Mouse (Mus musculus): ENCODE results near the gene Nacad.

Gene Nacad

DNA sequence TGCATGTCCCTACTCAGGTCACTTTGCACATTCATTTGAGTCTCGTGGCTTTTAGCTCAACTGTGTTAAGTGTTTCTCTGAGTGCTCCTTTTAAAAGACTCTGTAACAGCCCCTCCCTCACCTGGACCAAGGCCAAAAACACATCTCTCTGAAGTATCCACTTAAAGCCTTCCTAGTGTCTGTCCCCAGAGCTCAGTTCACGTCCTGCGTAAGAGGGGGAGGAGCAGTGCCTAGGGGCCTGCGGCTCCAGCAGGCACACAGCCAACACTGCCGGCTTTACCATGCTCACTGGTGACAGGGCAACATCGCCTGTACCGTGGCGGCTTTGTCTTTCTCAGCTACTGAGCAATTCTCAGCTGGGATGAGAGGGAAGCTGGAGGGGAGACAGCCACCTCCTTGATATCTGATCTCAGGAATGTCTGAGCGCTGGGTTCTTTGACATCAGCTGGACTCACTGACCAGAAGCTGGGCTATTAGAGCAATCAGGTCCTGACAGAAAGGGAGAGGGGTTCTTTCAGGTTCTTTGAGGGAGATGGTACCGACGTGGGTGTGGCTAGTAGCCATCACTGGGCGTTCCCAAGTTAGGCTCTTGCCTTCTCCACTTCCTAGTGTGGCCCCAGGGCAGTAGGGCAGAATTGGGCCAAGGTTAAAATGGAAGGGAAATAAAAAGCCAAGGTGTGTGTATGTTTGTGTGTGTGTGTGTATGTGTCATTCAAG, 1.8 kb downstream of the Nacad start:
- peak; percentile 25 for DNase-seq (ENCODE audit: low read depth, low spot score)

DNA sequence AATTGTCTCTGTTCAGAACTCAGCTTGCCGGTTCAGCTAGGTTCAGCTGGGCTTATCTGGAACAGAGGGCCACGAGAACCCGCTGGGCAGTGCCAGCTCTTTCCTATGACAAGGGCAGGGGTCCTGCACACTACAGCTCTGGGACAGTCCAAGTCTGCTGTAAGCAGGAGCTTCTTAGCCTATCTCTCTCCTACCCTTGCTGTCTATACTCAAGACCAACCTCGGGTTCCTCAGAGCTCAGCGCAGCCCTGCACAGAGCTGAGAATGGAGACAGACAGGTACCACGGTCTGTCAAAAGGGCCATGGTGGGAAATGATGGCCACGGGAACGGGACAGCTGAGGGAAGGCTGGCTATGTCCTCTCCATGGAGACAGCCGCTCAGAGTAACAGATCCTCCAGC, 2.6 kb downstream of the Nacad start:
- DNase-seq (ENCODE audit: low read depth, low spot score): no peak

DNA sequence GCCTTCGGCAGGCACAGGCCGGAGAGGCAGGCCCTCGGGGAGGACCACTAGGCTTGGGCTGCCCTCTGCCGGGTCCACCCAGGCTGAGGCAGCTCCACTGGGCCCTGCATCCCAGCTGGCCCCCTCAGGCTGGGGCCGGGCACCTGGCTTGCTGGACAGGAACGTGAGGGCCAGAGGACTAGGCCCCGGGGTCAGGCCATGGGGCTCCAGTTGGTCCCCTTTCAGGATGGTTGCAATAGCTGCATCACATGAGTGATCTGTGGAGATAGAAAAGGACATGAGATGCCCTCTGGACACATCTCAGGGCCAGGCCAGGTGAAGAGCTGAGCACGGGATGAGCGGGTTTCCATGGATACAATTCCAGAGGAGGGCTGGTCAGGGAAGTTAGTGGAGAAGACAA, 3.2 kb downstream of the Nacad start:
- no peak for DNase-seq (ENCODE audit: low read depth, low spot score)

DNA sequence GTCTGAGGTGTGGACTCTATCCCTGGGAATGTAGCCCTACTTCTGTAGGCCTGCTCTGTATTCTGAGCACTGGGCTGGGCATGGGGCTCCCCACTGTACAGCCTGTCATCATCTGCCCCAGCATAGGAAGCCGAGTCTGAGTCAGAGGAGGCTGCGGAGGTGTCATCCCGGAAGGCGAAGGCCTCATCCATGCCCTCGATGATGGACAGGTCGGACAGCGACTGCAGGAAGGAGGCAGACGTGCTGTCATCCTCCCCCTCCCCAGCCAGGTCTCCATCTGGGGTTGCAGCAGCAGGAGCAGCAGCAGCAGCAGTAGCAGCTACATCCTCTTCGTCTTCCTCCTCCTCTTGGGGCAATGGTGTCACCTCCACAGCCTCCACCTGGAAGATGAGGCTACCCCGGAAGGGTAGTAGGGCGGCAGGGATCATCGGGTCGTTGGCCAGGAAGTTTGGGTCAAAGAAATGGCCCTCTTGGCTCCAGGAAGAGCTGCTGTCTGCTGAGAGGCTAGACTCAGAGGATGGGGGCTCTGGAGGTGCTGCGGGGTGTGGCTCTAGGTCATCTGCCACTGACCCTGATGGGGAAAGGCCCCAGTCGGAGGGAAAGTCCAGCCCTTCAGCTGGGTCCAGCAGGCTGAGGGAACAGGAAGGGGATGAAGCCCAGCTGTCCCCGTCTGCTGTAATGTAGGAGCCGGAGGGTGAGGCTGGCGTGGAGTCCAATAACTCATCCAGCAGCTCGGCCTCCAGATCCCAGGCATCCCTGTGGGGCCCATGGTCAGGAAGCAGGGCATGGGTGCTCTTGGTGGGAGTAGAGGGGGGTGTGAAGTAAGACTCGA, 4.0 kb downstream of the Nacad start:
- no peak for DNase-seq (ENCODE audit: low read depth, low spot score)

DNA sequence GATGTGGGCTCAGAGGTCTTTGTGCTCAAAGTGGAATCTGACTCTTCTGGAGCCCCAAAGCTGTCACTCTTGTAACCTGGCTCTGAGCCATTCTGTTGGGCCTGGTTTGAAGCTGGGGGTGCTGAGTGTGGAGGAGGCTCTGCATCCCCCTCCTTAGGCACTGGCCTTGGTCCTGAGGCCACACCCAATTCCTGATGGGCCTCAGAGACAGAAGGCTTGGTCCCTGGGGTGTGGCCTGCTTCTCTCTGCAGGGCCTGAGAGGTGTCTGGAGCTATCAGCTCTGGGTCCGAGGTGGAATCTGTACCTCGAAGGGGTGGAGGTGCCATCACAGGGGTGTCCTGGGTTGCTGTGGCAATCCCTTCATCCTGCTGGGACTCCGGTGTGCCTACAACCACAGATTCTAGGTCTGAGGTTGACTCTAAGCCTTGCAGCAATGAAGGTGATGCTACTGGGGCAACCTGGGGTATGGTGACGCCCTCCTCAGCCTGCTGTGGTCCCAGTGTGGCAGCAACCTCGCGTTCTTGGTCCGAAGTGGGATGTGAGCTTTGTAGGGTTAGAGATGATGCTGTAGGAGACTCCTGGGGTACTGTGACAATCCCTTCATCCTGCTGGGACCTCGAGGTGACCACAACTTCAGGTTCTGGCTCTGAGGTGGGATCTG, 5.4 kb downstream of the Nacad start:
- no peak for DNase-seq (ENCODE audit: low read depth, low spot score)

DNA sequence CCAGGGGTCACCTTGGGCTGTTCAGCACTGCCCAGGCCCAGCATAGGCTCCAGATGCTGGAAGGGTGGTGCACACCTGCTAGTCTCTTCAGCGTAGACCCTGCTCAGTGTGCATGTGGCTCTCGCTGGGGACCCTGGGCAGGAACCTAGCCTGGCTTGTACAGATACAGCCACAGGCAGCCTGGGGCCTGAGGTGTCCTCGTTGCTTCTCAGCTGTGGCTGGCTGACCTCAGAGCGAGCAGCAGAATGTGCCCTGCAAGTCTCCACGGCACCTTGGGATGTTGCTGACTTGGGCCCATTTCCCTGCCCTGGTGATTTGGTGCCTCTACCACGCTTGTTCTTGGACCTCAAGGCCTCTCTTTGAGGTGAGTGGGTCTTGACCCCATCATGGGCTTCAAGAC, 6.0 kb downstream of the Nacad start:
- no peak for DNase-seq (ENCODE audit: low read depth, low spot score)

DNA sequence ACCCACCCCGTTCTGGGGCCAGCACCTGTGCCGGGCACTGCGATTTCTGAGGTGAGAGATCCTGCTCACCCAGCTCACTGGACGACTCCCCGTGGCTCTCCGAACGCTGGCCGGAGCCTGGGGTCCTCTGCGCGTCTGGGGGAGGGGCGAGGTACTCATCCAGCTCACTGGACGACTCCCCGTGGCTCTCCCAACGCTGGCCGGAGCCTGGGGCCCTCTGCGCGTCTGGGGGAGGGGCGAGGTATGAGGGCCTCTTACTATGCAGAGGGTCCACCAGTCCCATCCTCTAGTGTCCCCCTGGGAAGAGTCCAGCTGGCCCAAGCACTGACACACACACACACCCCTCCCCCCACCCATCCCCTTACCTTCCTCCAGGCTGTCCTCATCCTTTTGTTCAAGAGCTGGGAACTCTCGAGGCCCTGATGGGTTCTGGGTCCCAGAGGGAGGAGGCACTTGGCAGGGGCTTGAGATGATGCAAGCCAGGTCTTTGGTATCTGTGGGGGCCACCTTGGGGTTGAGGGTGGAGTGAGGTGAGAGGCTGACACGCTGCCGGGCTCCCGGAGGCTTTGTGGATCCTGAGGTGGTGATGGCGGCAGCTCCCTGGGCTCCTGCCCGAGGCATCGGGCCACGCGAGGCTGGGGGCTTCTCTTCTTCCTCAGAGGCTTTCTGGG, 6.7 kb downstream of the Nacad start:
- no peak for DNase-seq (ENCODE audit: low read depth, low spot score)

DNA sequence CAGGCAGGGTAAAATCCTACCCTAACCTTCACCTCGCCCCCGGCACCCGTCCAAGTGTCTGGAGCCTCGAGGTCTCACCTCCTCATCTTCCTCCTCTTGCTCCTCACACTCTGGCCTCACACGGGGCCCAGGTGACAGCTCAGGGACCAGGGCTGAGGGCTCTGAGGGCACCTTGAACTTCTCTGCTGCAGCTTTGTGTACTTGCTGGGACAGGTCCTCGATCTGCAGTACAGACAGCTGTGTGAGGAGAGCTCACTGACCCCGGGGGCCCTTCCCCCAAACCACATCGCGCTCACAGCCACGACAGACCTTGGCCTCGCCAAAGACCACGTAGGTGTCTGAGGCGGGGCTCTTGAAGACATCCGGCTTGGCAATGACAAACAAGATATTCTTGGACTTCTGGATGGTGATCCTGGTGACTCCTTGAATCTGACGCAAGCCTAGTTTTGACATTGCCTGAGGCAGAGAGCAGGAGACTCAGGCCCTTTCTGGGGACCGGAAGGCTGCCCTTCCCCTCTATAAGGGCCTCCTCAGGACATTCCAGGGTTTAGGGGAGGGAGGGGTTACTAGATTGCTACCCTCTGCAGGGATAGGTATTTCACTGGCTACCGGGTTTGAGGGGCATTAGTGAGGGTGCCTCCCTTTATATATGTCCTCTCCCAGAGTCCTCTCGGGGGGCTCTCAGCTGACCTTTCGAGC, 7.5 kb downstream of the Nacad start:
- no peak for DNase-seq (ENCODE audit: low read depth, low spot score)

DNA sequence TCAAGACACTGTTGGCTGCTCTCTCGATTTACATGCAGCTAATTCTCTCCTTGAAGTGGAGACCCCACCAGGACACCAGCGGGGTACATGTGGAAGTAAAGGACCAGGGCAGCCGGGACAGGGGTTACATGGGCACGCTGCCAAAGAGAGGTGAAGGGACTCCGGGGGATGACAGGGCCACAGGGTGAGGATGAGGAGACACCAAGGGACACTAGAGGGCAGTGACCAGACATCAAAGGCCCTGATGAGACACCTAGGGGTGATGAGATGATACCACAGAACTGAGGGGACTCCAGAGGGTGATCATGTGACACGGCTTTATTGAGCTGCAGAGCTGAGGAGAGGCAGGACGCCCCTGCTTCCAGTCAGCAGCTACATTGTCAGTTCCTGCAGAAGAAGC, 8.3 kb downstream of the Nacad start:
- no peak for DNase-seq (ENCODE audit: low read depth, low spot score)

DNA sequence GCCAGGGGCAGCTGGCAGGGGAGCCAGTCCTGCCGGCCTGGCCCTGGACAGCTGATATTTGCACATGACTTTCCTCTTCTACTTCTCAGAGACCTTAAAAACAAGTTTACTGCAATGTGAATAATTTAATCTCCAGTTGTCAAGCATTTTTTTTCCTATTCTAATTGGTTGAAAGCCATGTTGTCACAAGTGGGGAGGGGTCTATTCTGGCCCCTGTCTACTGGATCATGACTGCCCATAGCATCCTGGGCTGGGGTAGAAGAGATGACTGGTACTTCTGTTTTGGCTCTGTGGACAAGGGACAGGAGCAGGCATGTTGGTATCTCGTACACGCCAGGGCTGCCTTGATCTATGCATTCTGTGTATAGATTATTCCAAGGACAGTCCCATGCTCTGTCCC, 9.2 kb downstream of the Nacad start:
- DNase-seq (ENCODE audit: low read depth, low spot score): no peak

DNA sequence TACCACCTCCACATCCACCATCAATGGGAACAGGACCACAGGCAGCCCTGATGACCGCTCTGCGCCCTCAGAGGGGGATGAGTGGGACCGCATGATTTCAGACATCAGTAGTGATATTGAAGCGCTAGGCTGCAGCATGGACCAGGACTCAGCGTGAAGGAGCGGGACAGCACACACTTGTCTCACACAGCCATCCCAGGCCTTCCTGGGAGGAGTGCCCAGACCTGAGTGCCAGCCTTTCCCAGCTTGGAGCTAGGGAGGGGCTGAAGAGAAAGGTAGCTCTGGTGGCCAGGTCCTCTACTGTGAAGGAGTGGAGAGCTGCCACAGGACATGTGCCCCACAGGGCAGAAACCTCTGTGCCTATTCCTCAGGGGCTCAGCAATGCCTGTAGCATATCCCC, 9.6 kb downstream of the Nacad start:
- no peak for DNase-seq (ENCODE audit: low read depth, low spot score)

DNA sequence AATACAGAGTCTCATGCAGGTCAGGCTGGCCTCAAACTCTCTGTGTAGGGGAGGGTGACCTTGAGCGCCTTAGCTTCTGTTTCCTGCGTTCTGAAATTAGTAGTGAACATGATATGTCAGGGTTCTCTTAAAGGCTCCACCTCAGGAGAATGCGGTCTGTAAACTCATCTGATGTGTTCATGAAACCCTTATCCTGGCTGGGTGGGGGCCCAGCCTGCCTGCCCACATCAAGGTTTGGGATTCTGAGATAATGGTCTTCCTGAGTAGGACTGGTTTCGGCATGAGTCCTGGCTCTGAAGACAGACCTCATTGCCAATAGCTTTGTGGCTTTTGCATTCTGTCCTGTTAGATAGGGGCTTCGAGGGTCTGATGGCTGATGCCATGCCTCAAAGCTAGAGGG, 10.5 kb downstream of the Nacad start:
- no peak for DNase-seq (ENCODE audit: low read depth, low spot score)

DNA sequence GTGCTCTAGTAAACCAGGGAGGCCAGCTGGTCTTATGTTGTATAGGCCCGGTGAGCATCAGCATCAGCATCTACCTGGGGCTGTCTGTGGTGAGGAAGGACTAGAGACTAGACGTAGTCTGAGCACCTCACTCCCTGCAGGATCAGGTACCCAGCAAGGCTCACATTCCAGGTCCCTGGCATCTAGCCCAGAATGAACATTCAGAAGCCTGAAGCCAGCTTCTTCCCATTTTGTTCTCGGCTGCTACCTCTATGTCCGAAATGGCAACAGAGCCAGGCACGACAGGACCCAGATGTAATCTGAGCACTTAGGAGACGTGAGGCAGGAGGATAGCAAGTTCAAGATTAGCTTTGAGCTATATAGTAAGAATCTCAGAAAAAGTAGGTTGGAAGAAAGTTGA, 11.0 kb downstream of the Nacad start:
- no peak for DNase-seq (ENCODE audit: low read depth, low spot score)

DNA sequence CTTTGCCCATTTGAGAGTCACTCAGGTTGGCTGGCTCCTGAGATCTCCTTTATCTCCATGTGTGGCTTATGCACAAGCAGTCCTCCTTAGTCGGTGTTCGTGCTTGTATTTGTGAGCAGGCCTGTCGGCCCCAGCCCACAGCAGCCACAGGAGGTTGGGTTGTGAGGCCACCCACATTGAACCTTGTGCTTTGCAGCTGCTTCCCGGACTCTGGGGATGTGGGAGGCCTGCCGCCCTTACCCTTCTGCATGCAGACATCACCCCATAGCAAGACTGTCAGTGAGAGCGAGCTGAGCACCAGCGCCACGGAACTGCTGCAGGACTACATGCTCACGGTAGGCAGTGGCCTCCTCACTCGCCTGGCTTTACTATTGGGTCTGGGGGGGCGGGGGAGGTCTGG, 12.4 kb downstream of the Nacad start:
- DNase-seq (ENCODE audit: low read depth, low spot score): no peak

DNA sequence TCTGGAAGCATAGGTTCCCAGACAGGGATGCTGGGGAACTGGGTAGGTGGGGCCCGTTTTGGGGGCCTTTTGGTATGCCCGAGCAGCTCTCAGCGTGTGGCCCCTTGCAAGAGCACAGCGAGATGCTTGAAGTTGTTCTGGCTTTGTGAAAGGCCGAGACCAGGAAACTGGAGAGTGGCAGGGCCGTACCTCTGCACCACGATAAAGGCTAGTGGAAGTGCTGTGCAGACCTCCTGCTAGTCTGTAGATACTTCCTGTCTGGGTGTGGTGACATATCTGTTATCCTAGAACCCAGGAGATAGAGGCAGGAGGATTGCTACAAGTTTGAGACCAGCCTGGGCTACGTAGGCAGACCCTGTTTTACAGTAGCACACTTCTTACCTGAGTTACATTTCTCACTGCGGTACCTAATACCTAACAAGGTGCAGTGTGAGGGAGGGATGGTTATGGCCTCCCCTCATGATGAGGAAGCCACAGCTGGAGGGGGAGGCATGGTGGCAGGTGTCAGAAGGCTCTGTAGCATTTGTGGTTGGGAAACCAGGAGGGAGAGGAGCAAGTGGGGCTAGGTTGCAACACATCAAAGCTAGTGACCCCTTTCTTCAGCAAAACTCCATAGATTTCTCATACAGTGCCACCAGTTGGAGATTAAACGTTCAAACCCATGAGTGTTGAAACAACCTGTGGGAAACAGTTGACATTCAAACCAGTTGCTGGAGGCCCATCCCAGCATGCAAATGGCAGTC, 14.7 kb downstream of the Nacad start:
- no peak for DNase-seq (ENCODE audit: low read depth, low spot score)

DNA sequence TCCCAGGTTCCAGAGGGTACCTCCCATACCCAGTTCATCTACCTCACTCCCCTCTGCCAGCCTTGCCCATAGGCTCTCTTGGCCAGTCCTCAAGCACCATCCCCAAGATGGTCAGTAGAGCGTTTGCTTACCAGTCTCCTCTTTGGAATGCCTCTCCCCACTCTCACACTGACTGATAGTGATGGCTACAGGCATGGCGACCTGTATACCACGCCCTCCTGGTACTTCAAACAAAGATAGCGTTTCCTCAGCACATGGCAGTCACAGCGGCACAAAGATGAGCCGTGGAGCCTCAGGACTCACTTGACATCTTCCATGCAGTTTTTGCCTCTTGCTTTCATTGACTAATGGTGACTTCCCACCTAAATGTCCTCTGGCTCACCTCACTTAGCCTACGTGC, 16.0 kb downstream of the Nacad start:
- no peak for DNase-seq (ENCODE audit: low read depth, low spot score)

DNA sequence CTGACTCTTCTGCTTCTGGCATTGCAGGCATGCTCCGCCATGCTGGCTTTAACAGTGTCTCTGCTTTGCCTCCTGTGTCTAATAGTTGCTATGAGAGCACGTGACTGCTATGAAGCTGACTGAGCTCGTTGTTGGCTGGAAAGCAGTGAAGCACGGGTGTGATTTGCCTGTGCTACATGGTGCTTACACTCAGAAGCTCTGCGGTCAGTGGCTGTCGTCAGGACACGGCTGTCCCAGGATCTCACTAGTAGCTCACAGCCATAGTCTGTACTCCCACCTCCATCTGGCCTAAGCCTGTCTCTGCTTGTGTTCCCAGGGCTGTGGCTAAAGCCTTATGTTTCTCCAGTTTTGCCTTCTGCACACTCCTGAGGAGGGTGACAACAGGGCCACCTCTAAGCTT, 17.6 kb downstream of the Nacad start:
- DNase-seq (ENCODE audit: low read depth, low spot score): no peak

DNA sequence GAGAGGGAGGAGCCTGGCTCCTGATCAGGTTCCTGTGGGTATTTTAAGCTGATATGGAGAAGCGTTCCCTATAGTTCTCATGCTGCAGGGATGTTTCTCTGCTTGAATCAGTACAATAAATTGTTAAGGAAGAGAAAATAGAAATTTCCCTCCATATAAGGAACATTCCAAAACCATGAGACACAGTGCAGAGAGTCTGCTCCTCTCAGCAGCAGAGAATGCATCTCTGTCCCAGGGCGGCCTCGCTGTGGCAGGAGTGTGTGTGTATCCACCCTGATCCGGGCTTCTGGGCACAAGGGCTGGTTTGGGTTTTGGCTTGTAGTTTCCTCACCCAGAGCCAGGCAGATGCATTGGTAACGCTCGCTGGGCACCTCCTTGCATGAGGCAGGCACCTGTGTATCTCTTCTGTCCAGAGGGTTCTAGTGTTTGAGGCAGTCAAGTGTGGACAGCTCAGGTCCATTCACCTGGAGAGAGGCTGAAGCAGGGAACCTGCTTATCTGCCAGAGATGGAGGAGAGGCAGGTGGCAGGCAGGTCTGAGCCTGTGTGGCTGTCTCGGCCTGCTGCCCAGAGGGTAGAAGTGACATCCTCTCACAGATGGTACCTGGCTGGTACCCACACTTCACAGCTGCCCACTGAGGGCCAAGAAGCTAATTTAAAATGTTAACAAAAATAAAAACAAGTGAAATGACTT, 18.5 kb downstream of the Nacad start:
- DNase-seq (ENCODE audit: low read depth, low spot score): no peak

DNA sequence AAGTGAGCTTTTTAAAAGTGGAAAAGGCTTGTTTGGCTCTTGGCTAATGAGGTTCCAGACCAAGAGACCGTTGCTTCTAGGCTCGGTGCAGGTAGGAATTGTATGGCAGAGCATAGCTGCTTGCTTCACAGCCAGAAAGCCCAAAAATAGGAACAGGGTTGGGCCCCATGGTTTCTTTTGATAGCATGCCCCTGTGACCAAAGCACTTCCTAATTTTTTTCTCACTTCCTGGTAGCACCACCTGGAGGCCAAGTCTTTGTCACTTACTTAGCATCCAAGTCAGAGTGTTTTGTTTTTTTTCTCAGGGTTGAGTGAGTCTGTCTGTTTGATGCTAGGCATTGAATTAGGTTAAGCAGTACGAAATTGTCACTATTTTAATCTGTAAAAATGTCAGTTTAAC, 19.2 kb downstream of the Nacad start:
- DNase-seq (ENCODE audit: low read depth, low spot score): no peak

DNA sequence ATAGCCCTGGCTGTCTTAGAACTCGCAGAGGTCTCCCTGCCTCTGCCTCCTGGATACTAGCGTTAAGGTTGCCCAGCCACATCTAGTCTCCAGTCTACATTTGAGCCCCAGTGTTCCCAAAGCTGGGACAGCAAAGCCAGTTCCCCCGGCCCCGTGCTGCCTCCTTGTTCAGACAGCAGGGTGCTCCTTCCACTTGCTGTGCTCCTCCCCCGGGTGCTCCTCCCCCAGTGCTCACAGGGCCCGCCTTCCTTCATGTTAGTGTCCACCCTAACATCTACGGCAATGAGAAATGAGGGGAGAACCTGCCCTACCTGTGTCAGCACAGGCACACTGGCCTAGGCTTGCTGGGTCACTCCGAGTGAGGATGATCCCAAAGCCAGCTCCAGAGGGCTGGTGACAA, 20.1 kb downstream of the Nacad start:
- DNase-seq (ENCODE audit: low read depth, low spot score): no peak
